Mouse (Mus musculus) midbrain, embryonic 13.5 days (tissue): ENCODE data around the gene Micall2. TPM values are rescaled to one million over a fixed set of nuclear protein-coding genes. Genes with fewer than 3 reads are reported as not detected.
"Not testable (repeated sequence)": the region's sequence is repeated elsewhere in the genome, so short reads cannot be mapped to it uniquely, and the experiment has no call there.

ENCODE experiments used
- ATAC-seq: fragments of 200-750 bp; cut with Nextera tagmentation; 2 replicates; pipeline ENCODE4 v1.8.0; 2017; ENCODE audit warnings: mild to moderate bottlenecking, moderate TSS enrichment, moderate library complexity
- H3K27ac ChIP-seq: fragments of 300-500 bp; sonication (generic); 2 replicates; pipeline ENCODE4 v1.5.1; 2015; ENCODE audit warnings: inconsistent platforms, mild to moderate bottlenecking, moderate library complexity
- H3K27me3 ChIP-seq: fragments of 300-500 bp; sonication (generic); 2 replicates; pipeline ENCODE4 v1.6.1; 2015; ENCODE audit warnings: mild to moderate bottlenecking, inconsistent platforms
- H3K36me3 ChIP-seq: fragments of 300-500 bp; sonication (generic); 2 replicates; pipeline ENCODE4 v1.6.1; 2015; ENCODE audit warnings: mild to moderate bottlenecking, inconsistent platforms
- H3K4me1 ChIP-seq: fragments of 300-500 bp; sonication (generic); replicated peaks from 2 replicates; pipeline ENCODE4 v1.6.1; 2015; ENCODE audit warnings: inconsistent platforms
- H3K4me2 ChIP-seq: fragments of 300-500 bp; sonication (generic); replicated peaks from 2 replicates; pipeline ENCODE4 v1.6.1; 2015; ENCODE audit warnings: moderate library complexity, mild to moderate bottlenecking, inconsistent platforms
- H3K4me3 ChIP-seq: fragments of 300-500 bp; sonication (generic); replicated peaks from 2 replicates; pipeline ENCODE4 v1.5.1; 2015; ENCODE audit warnings: mild to moderate bottlenecking, inconsistent platforms
- H3K9ac ChIP-seq: fragments of 300-500 bp; sonication (generic); replicated peaks from 2 replicates; pipeline ENCODE4 v1.6.1; 2015; ENCODE audit warnings: mild to moderate bottlenecking, inconsistent platforms
- H3K9me3 ChIP-seq: fragments of 300-500 bp; sonication (generic); 2 replicates; pipeline ENCODE4 v1.6.1; 2016; ENCODE audit warnings: mild to moderate bottlenecking, inconsistent platforms
- WGBS: fragments of 180-500 bp; shearing (Covaris S2); methylation state at CpG from one replicate; pipeline ENCODE4 v1.1.7; 2015; 5-methylcytosine and 5-hydroxymethylcytosine counted together
- polyA plus RNA-seq: library from polyadenylated mRNA; unstranded; fragments of >200 nt; fragmentation: Nextera tagmentation; extraction: Ambion mirVana; gene quantifications from 2 replicates; pipeline ENCODE4 v1.2.1, GENCODE M21; 2015

Micall2 gene
- polyA plus RNA-seq, 1 experiment from 2014 or later, result 7.5 TPM

GRCm38 (mm10) chr5:139724336-139725116 lies 11.6 kb downstream of the Micall2 start:
- 60% methylated on average over 10 of the region's 10 CpGs for WGBS
- H3K27me3 ChIP-seq, result no peaks in the 10 kb centered on the region
- no peak overlapping the region for H3K27ac ChIP-seq
- peaks cover 5% of the 10 kb centered on the region; the same call in 1 of the 2 replicates for H3K4me1 ChIP-seq
- 0 out of 2 replicates have a peak, but pooled peaks have one; percentile 11 for ATAC-seq
- H3K4me2 ChIP-seq, result no peak overlapping the region
- H3K9me3 ChIP-seq, result no peaks in the 10 kb centered on the region
- H3K36me3 ChIP-seq, result no peaks in the 10 kb centered on the region
- H3K9ac ChIP-seq, result no peak overlapping the region; the same call in 1 of the 2 replicates
- no peak overlapping the region for H3K4me3 ChIP-seq

GRCm38 (mm10) chr5:139723113-139723512 lies 13.0 kb downstream of the Micall2 start:
- no peak for ATAC-seq
- Histone ChIP-seq H3K27ac (no peak overlapping the region), H3K9me3 (no peaks in the 10 kb centered on the region), H3K4me1 (peaks cover 14% of the 10 kb centered on the region), H3K36me3 (0 out of 2 replicates have a peak, but pooled peaks cover 3% of the 10 kb centered on the region), H3K27me3 (no peaks in the 10 kb centered on the region), H3K4me2 (no peak overlapping the region), H3K9ac (no peak overlapping the region), H3K4me3 (no peak overlapping the region)
- 81% methylated on average over 9 of the region's 9 CpGs for WGBS

- no peak for ATAC-seq
- H3K4me1 ChIP-seq, result peaks cover 14% of the 10 kb centered on the region
Measured at GRCm38 (mm10) chr5:139722709-139723108, 13.4 kb downstream of the Micall2 start.

GRCm38 (mm10) chr5:139718949-139719348 lies 17.2 kb downstream of the Micall2 start:
- H3K27me3 ChIP-seq, result no peaks in the 10 kb centered on the region
- H3K27ac ChIP-seq, result no peak overlapping the region
- WGBS, result 72% methylated on average over 6 of the region's 7 CpGs
- no peaks in the 10 kb centered on the region for H3K9me3 ChIP-seq
- H3K9ac ChIP-seq, result no peak overlapping the region
- H3K4me1 ChIP-seq, result peaks cover 9% of the 10 kb centered on the region
- H3K4me2 ChIP-seq, result no peak overlapping the region
- H3K4me3 ChIP-seq, result no peak overlapping the region
- H3K36me3 ChIP-seq, result peaks cover 9% of the 10 kb centered on the region
- peak; percentile 55 for ATAC-seq

More at GRCm38 (mm10) chr5:139722709-139723108, 13.4 kb downstream of the Micall2 start:
- WGBS, result 69% methylated on average over 6 of the region's 6 CpGs
- Histone ChIP-seq H3K36me3 (0 out of 2 replicates have a peak, but pooled peaks cover 3% of the 10 kb centered on the region), H3K4me2 (no peak overlapping the region), H3K4me3 (no peak overlapping the region), H3K9me3 (no peaks in the 10 kb centered on the region), H3K27ac (no peak overlapping the region), H3K27me3 (no peaks in the 10 kb centered on the region), H3K9ac (no peak overlapping the region)

GRCm38 (mm10) chr5:139718540-139718939 lies 17.6 kb downstream of the Micall2 start:
- peak; percentile 38; the same call in 1 of the 2 replicates for ATAC-seq
- H3K4me3 ChIP-seq, result no peak overlapping the region
- H3K9ac ChIP-seq, result no peak overlapping the region
- H3K27me3 ChIP-seq, result no peaks in the 10 kb centered on the region
- 63% methylated on average over 6 of the region's 6 CpGs for WGBS
- H3K4me2 ChIP-seq, result no peak overlapping the region
- H3K4me1 ChIP-seq, result peaks cover 9% of the 10 kb centered on the region
- H3K9me3 ChIP-seq, result no peaks in the 10 kb centered on the region
- H3K27ac ChIP-seq, result no peak overlapping the region
- peaks cover 9% of the 10 kb centered on the region for H3K36me3 ChIP-seq

GRCm38 (mm10) chr5:139717723-139718122 lies 18.4 kb downstream of the Micall2 start:
- H3K9me3 ChIP-seq, result no peaks in the 10 kb centered on the region
- ATAC-seq, result no peak
- H3K9ac ChIP-seq, result no peak overlapping the region
- WGBS, result 92% methylated on average over 2 of the region's 2 CpGs
- H3K4me3 ChIP-seq, result no peak overlapping the region
- no peak overlapping the region for H3K4me2 ChIP-seq
- no peaks in the 10 kb centered on the region for H3K27me3 ChIP-seq
- H3K36me3 ChIP-seq, result peaks cover 9% of the 10 kb centered on the region
- H3K27ac ChIP-seq, result no peak overlapping the region
- peaks cover 9% of the 10 kb centered on the region for H3K4me1 ChIP-seq

- no peaks in the 10 kb centered on the region for H3K27me3 ChIP-seq
- no peak overlapping the region for H3K4me3 ChIP-seq
- no peaks in the 10 kb centered on the region for H3K4me1 ChIP-seq
- no peak overlapping the region for H3K9ac ChIP-seq
- no peak overlapping the region for H3K27ac ChIP-seq
- H3K9me3 ChIP-seq, result no peaks in the 10 kb centered on the region
- no peak overlapping the region for H3K4me2 ChIP-seq
- 95% methylated on average over 10 of the region's 10 CpGs for WGBS
- peaks cover 58% of the 10 kb centered on the region for H3K36me3 ChIP-seq
- no peak for ATAC-seq
Measured at GRCm38 (mm10) chr5:139706496-139706895, 29.6 kb downstream of the Micall2 start.

GRCm38 (mm10) chr5:139702905-139703304 lies 33.2 kb downstream of the Micall2 start:
- ATAC-seq, result 0 out of 2 replicates have a peak, but pooled peaks have one; percentile 20
- H3K27me3 ChIP-seq, result no peaks in the 10 kb centered on the region
- no peaks in the 10 kb centered on the region for H3K4me1 ChIP-seq
- H3K4me3 ChIP-seq, result no peak overlapping the region
- no peak overlapping the region for H3K4me2 ChIP-seq
- H3K36me3 ChIP-seq, result peaks cover 22% of the 10 kb centered on the region
- H3K9ac ChIP-seq, result no peak overlapping the region
- no peaks in the 10 kb centered on the region for H3K9me3 ChIP-seq
- no peak overlapping the region for H3K27ac ChIP-seq
- 51% methylated on average over 2 of the region's 2 CpGs for WGBS

GRCm38 (mm10) chr5:139702236-139702635 lies 33.9 kb downstream of the Micall2 start:
- ATAC-seq, result no peak
- Histone ChIP-seq H3K4me2 (no peak overlapping the region), H3K4me3 (no peak overlapping the region), H3K4me1 (no peaks in the 10 kb centered on the region), H3K36me3 (peaks cover 20% of the 10 kb centered on the region), H3K9me3 (no peaks in the 10 kb centered on the region), H3K9ac (no peak overlapping the region), H3K27me3 (no peaks in the 10 kb centered on the region), H3K27ac (no peak overlapping the region)
- WGBS, result 82% methylated on average over 10 of the region's 10 CpGs

GRCm38 (mm10) chr5:139696954-139697353 lies 39.2 kb downstream of the Micall2 start:
- Histone ChIP-seq H3K36me3 (no peaks in the 10 kb centered on the region), H3K4me3 (no peak overlapping the region), H3K27ac (no peak overlapping the region), H3K9ac (no peak overlapping the region), H3K4me2 (no peak overlapping the region), H3K9me3 (0 out of 2 replicates have a peak, but pooled peaks cover 3% of the 10 kb centered on the region), H3K27me3 (no peaks in the 10 kb centered on the region; the same call in 1 of the 2 replicates), H3K4me1 (peaks cover 7% of the 10 kb centered on the region)
- no peak for ATAC-seq
- 85% methylated on average over 6 of the region's 6 CpGs for WGBS

- not testable (repeated sequence) for H3K27me3 ChIP-seq, H3K4me3 ChIP-seq, H3K9me3 ChIP-seq, H3K4me1 ChIP-seq, ATAC-seq, H3K9ac ChIP-seq, H3K27ac ChIP-seq, H3K36me3 ChIP-seq, H3K4me2 ChIP-seq
- WGBS, result 77% methylated on average over 3 of the region's 3 CpGs
Measured at GRCm38 (mm10) chr5:139695876-139696275, 40.3 kb downstream of the Micall2 start.

GRCm38 (mm10) chr5:139694989-139695571 lies 41.1 kb downstream of the Micall2 start:
- Histone ChIP-seq H3K9me3 (0 out of 2 replicates have a peak, but pooled peaks cover 3% of the 10 kb centered on the region), H3K36me3 (no peaks in the 10 kb centered on the region), H3K4me2 (no peak overlapping the region), H3K27ac (no peak overlapping the region), H3K4me1 (peaks cover 7% of the 10 kb centered on the region), H3K27me3 (no peaks in the 10 kb centered on the region; the same call in 1 of the 2 replicates), H3K4me3 (no peak overlapping the region), H3K9ac (no peak overlapping the region)
- no peak for ATAC-seq
- WGBS, result 44% methylated on average over 7 of the region's 7 CpGs
